Mouse (Mus musculus): Measurements from ENCODE around the gene Cdk19. TPM values are rescaled to one million over a fixed set of nuclear protein-coding genes. Genes with fewer than 3 reads are reported as not detected.
A peak's percentile ranks its signal among the peaks of the same experiment; 100 is the strongest.

The Cdk19 gene
- polyA plus RNA-seq, 1 experiment = 41.0 TPM

DNA sequence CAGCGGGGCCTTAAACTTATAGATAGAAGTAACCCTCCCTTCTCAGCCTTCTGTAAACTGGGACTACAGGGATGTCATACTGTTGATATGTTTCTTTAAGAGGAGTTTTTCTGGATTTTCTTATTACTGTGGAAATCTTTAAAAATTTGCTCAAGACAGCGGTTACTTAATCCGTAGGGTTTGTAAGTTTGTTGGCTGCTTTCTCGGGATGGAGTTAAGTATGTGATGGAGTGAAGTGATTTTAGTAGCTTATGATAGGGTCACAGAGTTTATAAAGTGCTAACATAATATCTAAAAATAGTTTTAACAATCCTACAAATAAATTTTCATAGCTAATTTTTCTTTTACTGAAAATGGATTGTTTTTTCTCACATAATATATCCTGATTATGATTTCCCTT, 38.9 kb downstream of the Cdk19 start:
- peaks cover 5% of the 10 kb centered on the region for H3K4me1 ChIP-seq (ENCODE audit: control insufficient read depth, insufficient read depth, low read length)
- TF ChIP-seq CTCF (IDR thresholded peaks at IDR 0.05; ENCODE audit: extremely low read depth, insufficient read depth, low read length) (no peak), POLR2A (IDR thresholded peaks at IDR 0.05; ENCODE audit: extremely low read depth, insufficient read depth, low read length) (no peak)
- H3K27ac ChIP-seq (ENCODE audit: insufficient read depth, low read length) = no peak overlapping the region
- no peak overlapping the region for H3K4me3 ChIP-seq (ENCODE audit: insufficient read depth, low read length)

DNA sequence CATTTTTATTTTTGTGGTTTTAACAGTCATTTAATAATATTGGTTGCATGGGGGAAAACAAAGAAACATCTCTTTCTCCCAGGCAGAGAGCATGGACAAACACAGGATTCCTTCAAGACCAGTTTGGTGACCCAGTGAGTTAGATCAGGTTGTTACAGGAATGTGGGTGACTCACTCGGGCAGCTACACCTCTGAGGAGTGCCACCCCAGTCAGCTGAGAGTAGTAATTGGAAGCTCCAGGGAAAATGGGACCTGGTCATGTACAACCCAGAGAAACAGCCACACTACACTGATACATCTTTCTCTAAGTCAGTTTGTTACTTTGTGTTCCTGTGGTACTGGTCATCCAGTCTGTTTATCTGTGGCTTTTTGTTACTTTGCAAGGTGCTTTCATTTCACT, 40.3 kb downstream of the Cdk19 start:
- Histone ChIP-seq H3K4me3 (ENCODE audit: insufficient read depth, low read length) (no peak overlapping the region), H3K27ac (ENCODE audit: insufficient read depth, low read length) (no peak overlapping the region), H3K4me1 (ENCODE audit: control insufficient read depth, insufficient read depth, low read length) (peaks cover 5% of the 10 kb centered on the region)
- TF ChIP-seq CTCF (IDR thresholded peaks at IDR 0.05; ENCODE audit: extremely low read depth, insufficient read depth, low read length) (no peak), POLR2A (IDR thresholded peaks at IDR 0.05; ENCODE audit: extremely low read depth, insufficient read depth, low read length) (no peak)

DNA sequence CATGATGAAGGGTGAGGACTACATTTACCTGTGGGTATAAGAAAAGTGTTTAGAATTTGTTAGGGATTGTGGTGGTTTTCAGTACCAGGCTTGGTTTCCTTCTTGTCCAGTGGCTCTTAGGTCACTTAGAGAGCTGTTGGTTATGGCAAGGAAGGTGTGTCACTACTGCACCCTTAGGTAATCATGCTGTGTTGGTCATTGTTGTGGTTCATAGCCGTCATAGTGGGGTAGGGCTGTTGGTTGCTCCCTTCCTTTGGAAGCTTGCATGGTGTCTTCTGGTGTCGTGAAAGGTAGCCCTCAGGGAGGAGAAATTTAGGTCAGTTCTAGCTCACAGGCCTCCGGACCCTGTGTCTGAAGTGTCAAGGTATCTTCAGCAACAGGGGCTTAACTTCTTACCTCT, 46.0 kb downstream of the Cdk19 start:
- H3K4me1 ChIP-seq (ENCODE audit: control insufficient read depth, insufficient read depth, low read length) = peaks cover 5% of the 10 kb centered on the region
- no peak for TF ChIP-seq CTCF (IDR thresholded peaks at IDR 0.05; ENCODE audit: extremely low read depth, insufficient read depth, low read length)
- no peak for TF ChIP-seq POLR2A (IDR thresholded peaks at IDR 0.05; ENCODE audit: extremely low read depth, insufficient read depth, low read length)
- H3K4me3 ChIP-seq (ENCODE audit: insufficient read depth, low read length) = no peak overlapping the region
- no peak overlapping the region for H3K27ac ChIP-seq (ENCODE audit: insufficient read depth, low read length)

DNA sequence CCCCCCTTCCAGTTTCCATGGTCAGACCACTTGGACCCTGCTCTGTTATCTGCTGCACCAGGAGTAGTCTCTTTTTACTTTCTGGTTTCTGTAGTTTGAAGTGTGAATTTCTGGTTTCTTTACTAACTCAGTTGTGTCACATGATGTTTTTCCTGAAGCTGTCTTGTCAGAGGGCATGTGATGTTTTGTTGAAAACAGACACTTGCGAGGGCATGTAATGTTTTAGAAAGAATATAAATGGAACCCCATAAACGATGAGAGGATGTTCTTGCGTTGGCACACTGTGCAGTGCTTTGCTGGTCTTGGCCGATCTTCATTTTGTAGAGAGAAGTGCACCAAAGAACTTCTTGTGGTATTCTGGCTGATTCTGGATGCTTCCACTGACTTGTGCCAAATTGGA, 46.8 kb downstream of the Cdk19 start:
- TF ChIP-seq CTCF (IDR thresholded peaks at IDR 0.05; ENCODE audit: extremely low read depth, insufficient read depth, low read length) = no peak
- TF ChIP-seq POLR2A (IDR thresholded peaks at IDR 0.05; ENCODE audit: extremely low read depth, insufficient read depth, low read length) = no peak
- peaks cover 5% of the 10 kb centered on the region for H3K4me1 ChIP-seq (ENCODE audit: control insufficient read depth, insufficient read depth, low read length)
- H3K27ac ChIP-seq (ENCODE audit: insufficient read depth, low read length) = no peak overlapping the region
- no peak overlapping the region for H3K4me3 ChIP-seq (ENCODE audit: insufficient read depth, low read length)

DNA sequence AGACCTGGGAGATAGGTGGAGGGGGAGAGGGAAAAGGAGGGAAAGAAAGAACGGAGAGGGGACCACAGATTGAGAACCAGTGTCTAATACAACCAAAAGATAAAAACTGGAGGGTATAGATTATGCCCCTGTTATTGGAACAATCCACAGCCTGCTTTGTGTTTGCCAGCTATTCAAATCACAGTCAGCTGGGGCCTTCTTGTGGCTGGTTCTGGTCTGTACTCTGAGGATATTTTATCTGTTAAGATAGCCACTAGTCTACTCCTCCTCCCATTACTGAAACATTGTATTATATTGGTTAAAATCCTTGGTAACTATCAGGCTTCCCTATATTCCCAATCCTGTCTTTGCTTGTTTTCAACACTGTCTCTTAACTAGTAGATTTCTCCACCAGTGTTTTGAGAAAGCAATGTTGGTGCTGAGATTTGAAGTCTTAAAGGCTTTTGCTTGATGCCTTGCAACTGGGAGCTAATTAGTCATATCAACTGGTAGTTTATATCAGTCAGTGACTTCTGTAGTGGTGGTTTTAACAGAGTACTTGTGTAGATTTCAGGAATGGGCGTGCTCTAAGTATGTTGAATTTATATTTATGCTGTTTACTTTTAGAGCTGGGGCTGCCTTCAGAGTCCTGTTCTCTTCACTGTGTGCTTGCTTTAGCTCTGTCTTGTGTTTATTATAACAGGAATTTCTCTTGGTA, 54.2 kb downstream of the Cdk19 start:
- Histone ChIP-seq H3K4me3 (ENCODE audit: insufficient read depth, low read length) (no peak overlapping the region), H3K27ac (ENCODE audit: insufficient read depth, low read length) (no peak overlapping the region), H3K4me1 (ENCODE audit: control insufficient read depth, insufficient read depth, low read length) (peaks cover 5% of the 10 kb centered on the region)
- peak; percentile 10; the same call in 1 of the 2 replicates for TF ChIP-seq CTCF (IDR thresholded peaks at IDR 0.05; ENCODE audit: extremely low read depth, insufficient read depth, low read length)
- TF ChIP-seq POLR2A (IDR thresholded peaks at IDR 0.05; ENCODE audit: extremely low read depth, insufficient read depth, low read length) = no peak

DNA sequence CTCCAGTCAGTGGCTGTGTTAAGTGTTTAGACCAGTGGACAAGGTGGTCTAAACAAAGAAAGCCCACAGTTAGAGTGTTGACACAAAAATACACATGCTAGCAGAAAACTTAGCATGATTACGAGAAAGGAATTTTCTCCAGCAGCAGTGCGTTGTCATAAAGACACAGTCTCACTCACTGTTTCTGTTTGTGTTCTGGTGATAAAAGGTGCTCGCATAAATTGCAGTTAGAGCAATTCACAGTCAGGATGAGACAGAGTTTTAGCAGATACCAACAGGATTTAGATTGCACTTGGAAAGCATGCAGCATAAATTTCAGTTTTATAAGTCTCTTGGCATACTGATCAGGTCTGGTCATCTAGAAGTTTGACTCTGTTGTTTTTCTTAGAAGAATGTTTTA, 59.5 kb downstream of the Cdk19 start:
- no peak for TF ChIP-seq POLR2A (IDR thresholded peaks at IDR 0.05; ENCODE audit: extremely low read depth, insufficient read depth, low read length)
- no peak for TF ChIP-seq CTCF (IDR thresholded peaks at IDR 0.05; ENCODE audit: extremely low read depth, insufficient read depth, low read length)
- H3K27ac ChIP-seq (ENCODE audit: insufficient read depth, low read length) = no peak overlapping the region
- no peaks in the 10 kb centered on the region for H3K4me1 ChIP-seq (ENCODE audit: control insufficient read depth, insufficient read depth, low read length)
- no peak overlapping the region for H3K4me3 ChIP-seq (ENCODE audit: insufficient read depth, low read length)

DNA sequence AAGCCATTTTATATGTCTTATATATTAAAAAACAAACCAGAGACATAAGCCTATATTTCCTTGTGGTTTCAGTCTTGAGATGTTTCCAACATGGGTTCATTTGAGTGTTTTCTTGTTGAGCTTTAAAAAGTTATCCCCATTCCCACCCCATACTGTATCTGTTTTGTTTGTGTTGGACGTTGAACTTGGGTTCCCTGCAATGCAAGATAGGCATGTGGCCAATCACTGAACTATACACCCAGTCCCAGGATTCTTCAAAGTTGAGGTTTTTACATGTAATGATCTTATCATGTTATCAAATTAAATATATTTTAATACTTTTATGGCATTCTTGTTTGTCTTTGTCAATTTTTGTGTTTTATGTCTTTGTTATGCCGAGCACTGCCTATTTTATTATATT, 60.0 kb downstream of the Cdk19 start:
- TF ChIP-seq CTCF (IDR thresholded peaks at IDR 0.05; ENCODE audit: extremely low read depth, insufficient read depth, low read length) = no peak
- TF ChIP-seq POLR2A (IDR thresholded peaks at IDR 0.05; ENCODE audit: extremely low read depth, insufficient read depth, low read length) = no peak
- H3K4me1 ChIP-seq (ENCODE audit: control insufficient read depth, insufficient read depth, low read length) = no peaks in the 10 kb centered on the region
- no peak overlapping the region for H3K4me3 ChIP-seq (ENCODE audit: insufficient read depth, low read length)
- no peak overlapping the region for H3K27ac ChIP-seq (ENCODE audit: insufficient read depth, low read length)

DNA sequence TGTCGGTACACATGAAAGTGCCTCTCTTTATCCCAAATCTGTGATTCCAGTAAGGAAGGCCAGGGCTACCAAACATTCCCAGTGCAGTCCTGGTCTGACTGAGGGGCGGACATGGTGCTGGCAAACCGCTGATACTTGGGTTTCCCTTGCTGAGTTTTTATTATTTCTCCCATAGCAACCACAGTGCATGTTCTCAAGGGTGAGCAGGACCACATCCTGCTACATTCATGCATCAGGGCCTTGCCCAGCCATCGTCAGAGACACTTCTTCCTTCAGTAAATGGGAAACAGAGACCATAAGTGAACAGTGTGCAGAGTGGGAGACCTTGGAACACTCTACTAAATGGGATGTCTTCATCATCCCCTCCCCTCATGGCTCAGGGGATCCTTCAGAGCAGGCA, 60.9 kb downstream of the Cdk19 start:
- TF ChIP-seq CTCF (IDR thresholded peaks at IDR 0.05; ENCODE audit: extremely low read depth, insufficient read depth, low read length) (no peak), POLR2A (IDR thresholded peaks at IDR 0.05; ENCODE audit: extremely low read depth, insufficient read depth, low read length) (no peak)
- H3K4me3 ChIP-seq (ENCODE audit: insufficient read depth, low read length) = no peak overlapping the region
- H3K4me1 ChIP-seq (ENCODE audit: control insufficient read depth, insufficient read depth, low read length) = no peaks in the 10 kb centered on the region
- H3K27ac ChIP-seq (ENCODE audit: insufficient read depth, low read length) = no peak overlapping the region

DNA sequence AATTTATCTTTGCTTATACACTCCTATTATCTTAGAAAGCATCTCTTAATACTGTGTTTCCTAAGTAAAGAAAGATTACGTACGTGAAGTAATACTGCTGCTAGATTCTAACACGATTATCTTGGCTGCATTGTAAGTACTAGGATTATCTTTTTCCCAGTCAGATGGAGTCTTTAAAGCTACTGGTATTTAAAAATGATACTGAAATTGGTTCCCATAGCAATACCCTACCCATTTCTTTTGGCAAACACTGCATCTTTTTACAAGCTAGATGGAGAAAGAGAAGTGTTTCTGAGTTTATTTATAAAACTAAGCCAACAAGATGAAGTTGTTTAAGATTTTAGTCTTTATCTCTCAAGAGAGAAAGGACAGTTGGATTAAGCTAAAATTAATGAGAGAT, 67.3 kb downstream of the Cdk19 start:
- Histone ChIP-seq H3K4me1 (ENCODE audit: control insufficient read depth, insufficient read depth, low read length) (peaks cover 2% of the 10 kb centered on the region; the same call in 1 of the 2 replicates), H3K27ac (ENCODE audit: insufficient read depth, low read length) (no peak overlapping the region), H3K4me3 (ENCODE audit: insufficient read depth, low read length) (no peak overlapping the region)
- TF ChIP-seq CTCF (IDR thresholded peaks at IDR 0.05; ENCODE audit: extremely low read depth, insufficient read depth, low read length) (no peak), POLR2A (IDR thresholded peaks at IDR 0.05; ENCODE audit: extremely low read depth, insufficient read depth, low read length) (no peak)

DNA sequence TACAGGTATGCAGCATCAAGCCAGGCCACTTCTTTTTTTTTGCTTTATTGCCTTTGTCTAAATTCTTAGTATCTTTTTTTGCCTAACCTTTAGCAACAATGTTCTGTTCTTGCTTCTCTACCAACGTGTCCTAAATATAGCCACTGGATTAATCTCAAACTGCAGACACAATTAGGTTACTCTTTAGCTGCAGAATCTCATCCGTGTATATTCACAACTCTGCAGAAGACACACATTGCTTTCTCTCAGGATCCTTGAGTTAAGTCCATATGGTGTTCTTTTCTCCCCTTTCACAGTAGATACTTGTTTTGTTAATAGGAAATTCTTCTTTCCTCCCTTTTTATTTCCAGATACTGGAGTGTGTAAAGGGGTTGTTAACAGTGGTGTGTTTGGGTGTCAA, 70.0 kb downstream of the Cdk19 start:
- Histone ChIP-seq H3K27ac (ENCODE audit: insufficient read depth, low read length) (no peak overlapping the region), H3K4me1 (ENCODE audit: control insufficient read depth, insufficient read depth, low read length) (peaks cover 2% of the 10 kb centered on the region; the same call in 1 of the 2 replicates)
- no peak for TF ChIP-seq POLR2A (IDR thresholded peaks at IDR 0.05; ENCODE audit: extremely low read depth, insufficient read depth, low read length)
- TF ChIP-seq CTCF (IDR thresholded peaks at IDR 0.05; ENCODE audit: extremely low read depth, insufficient read depth, low read length) = no peak

More for the DNA sequence above, 70.0 kb downstream of the Cdk19 start:
- no peak overlapping the region for H3K4me3 ChIP-seq (ENCODE audit: insufficient read depth, low read length)
